Mouse (Mus musculus) forebrain, embryonic 14.5 days (tissue): ENCODE data around the gene Tbc1d10b. TPM values are rescaled to one million over a fixed set of nuclear protein-coding genes. Genes with fewer than 3 reads are reported as not detected.
"Not testable (repeated sequence)": the region's sequence is repeated elsewhere in the genome, so short reads cannot be mapped to it uniquely, and the experiment has no call there.

ENCODE experiments used
- ATAC-seq: fragments of 200-750 bp; cut with Nextera tagmentation; 2 replicates; pipeline ENCODE4 v1.8.0; 2017; ENCODE audit warnings: mild to moderate bottlenecking, moderate library complexity
- DNase-seq: peaks from one replicate; pipeline ENCODE4 v3.0.0-alpha.2; 2015; ENCODE audit warnings: low spot score
- H3K27ac ChIP-seq: fragments of 300-500 bp; sonication (generic); 2 replicates; pipeline ENCODE4 v1.5.1; 2014; ENCODE audit warnings: low read depth, mild to moderate bottlenecking, control low read depth, low read length, moderate library complexity
- H3K27me3 ChIP-seq: fragments of 300-500 bp; sonication (generic); replicated peaks from 2 replicates; pipeline ENCODE4 v1.6.1; 2014; ENCODE audit warnings: low read length, control low read depth, mixed read lengths; ENCODE audit not compliant: control insufficient read depth, insufficient read depth
- H3K36me3 ChIP-seq: fragments of 300-500 bp; sonication (generic); 2 replicates; pipeline ENCODE4 v1.6.1; 2014; ENCODE audit warnings: low read length, control low read depth; ENCODE audit not compliant: control insufficient read depth, insufficient read depth
- H3K4me1 ChIP-seq: fragments of 300-500 bp; sonication (generic); 2 replicates; pipeline ENCODE4 v1.6.1; 2014; ENCODE audit warnings: antibody characterized with exemption, low read length, control low read depth; ENCODE audit not compliant: control insufficient read depth, insufficient read depth
- H3K4me2 ChIP-seq: fragments of 300-500 bp; sonication (generic); 2 replicates; pipeline ENCODE4 v1.6.1; 2014; ENCODE audit warnings: mild to moderate bottlenecking, control low read depth, low read length
- H3K4me3 ChIP-seq: fragments of 300-500 bp; sonication (generic); 2 replicates; pipeline ENCODE4 v1.5.1; 2014; ENCODE audit warnings: low read depth, low read length, control low read depth
- H3K9ac ChIP-seq: fragments of 300-500 bp; sonication (generic); 2 replicates; pipeline ENCODE4 v1.6.1; 2014; ENCODE audit warnings: mild to moderate bottlenecking, low read length, control low read depth, moderate library complexity
- H3K9me3 ChIP-seq: fragments of 300-500 bp; sonication (generic); replicated peaks from 2 replicates; pipeline ENCODE4 v1.6.1; 2016; ENCODE audit warnings: low read length, control low read depth, mixed read lengths; ENCODE audit not compliant: control insufficient read depth
- WGBS: fragments of 180-500 bp; shearing (Covaris S2); extraction: QIAGEN DNeasy Blood & Tissue Kit; methylation state at CpG from one replicate; pipeline ENCODE4 v1.1.7; 2014; 5-methylcytosine and 5-hydroxymethylcytosine counted together
- polyA plus RNA-seq: library from polyadenylated mRNA; unstranded; fragments of >200 nt; fragmentation: Nextera tagmentation; extraction: Ambion mirVana; gene quantifications from 2 replicates; pipeline ENCODE4 v1.2.1, GENCODE M21; 2014

Tbc1d10b gene
- polyA plus RNA-seq, 1 experiment from 2014 or later = 13.7 TPM

- DNase-seq = peak; percentile 28
- H3K27ac ChIP-seq = no peak overlapping the region
These were observed 22.7 kb downstream of the Tbc1d10b start for GRCm38 (mm10) chr7:127185601-127186000.

GRCm38 (mm10) chr7:127184720-127185119 is 23.5 kb downstream of the Tbc1d10b start:
- WGBS = 55% methylated on average over 1 of the region's 1 CpGs
- Histone ChIP-seq H3K27ac (no peak overlapping the region), H3K4me2 (no peak overlapping the region), H3K4me1 (no peaks in the 10 kb centered on the region), H3K4me3 (no peak overlapping the region), H3K9me3 (no peaks in the 10 kb centered on the region), H3K27me3 (no peaks in the 10 kb centered on the region), H3K36me3 (no peaks in the 10 kb centered on the region), H3K9ac (no peak overlapping the region)
- DNase-seq (no peak), ATAC-seq (no peak)

More at GRCm38 (mm10) chr7:127185601-127186000, 22.7 kb downstream of the Tbc1d10b start:
- 80% methylated on average over 3 of the region's 3 CpGs for WGBS
- Histone ChIP-seq H3K9ac (no peak overlapping the region), H3K9me3 (no peaks in the 10 kb centered on the region), H3K4me1 (no peaks in the 10 kb centered on the region), H3K4me3 (no peak overlapping the region), H3K36me3 (0 out of 2 replicates have a peak, but pooled peaks cover 3% of the 10 kb centered on the region), H3K4me2 (no peak overlapping the region), H3K27me3 (no peaks in the 10 kb centered on the region)
- no peak for ATAC-seq

GRCm38 (mm10) chr7:127183828-127184227 is 24.4 kb downstream of the Tbc1d10b start:
- DNase-seq = no peak
- Histone ChIP-seq H3K9ac (no peak overlapping the region), H3K4me2 (no peak overlapping the region), H3K4me3 (no peak overlapping the region), H3K9me3 (no peaks in the 10 kb centered on the region), H3K27me3 (no peaks in the 10 kb centered on the region), H3K36me3 (no peaks in the 10 kb centered on the region), H3K4me1 (no peaks in the 10 kb centered on the region), H3K27ac (no peak overlapping the region)
- 77% methylated on average over 6 of the region's 6 CpGs for WGBS
- ATAC-seq = no peak

- Histone ChIP-seq H3K27me3 (no peaks in the 10 kb centered on the region), H3K4me2 (no peak overlapping the region), H3K9ac (no peak overlapping the region), H3K4me3 (no peak overlapping the region), H3K27ac (no peak overlapping the region), H3K36me3 (no peaks in the 10 kb centered on the region), H3K4me1 (no peaks in the 10 kb centered on the region), H3K9me3 (no peaks in the 10 kb centered on the region)
- WGBS = 79% methylated on average over 8 of the region's 8 CpGs
- ATAC-seq (no peak), DNase-seq (no peak)
These were observed 24.9 kb downstream of the Tbc1d10b start for GRCm38 (mm10) chr7:127183345-127183744.

GRCm38 (mm10) chr7:127181724-127182123 is 26.5 kb downstream of the Tbc1d10b start:
- not testable (repeated sequence) for H3K9ac ChIP-seq, H3K4me3 ChIP-seq, ATAC-seq, H3K4me2 ChIP-seq, H3K9me3 ChIP-seq, H3K4me1 ChIP-seq, DNase-seq, H3K27me3 ChIP-seq, H3K27ac ChIP-seq, H3K36me3 ChIP-seq
- WGBS = 34% methylated on average over 3 of the region's 3 CpGs

- H3K4me2 ChIP-seq = no peak overlapping the region
- no peaks in the 10 kb centered on the region for H3K4me1 ChIP-seq
- no peak overlapping the region for H3K4me3 ChIP-seq
- H3K27me3 ChIP-seq = no peaks in the 10 kb centered on the region
- H3K36me3 ChIP-seq = no peaks in the 10 kb centered on the region
- no peak for DNase-seq
- no peak overlapping the region for H3K27ac ChIP-seq
- H3K9ac ChIP-seq = no peak overlapping the region
- no peak for ATAC-seq
- 76% methylated on average over 2 of the region's 2 CpGs for WGBS
- no peaks in the 10 kb centered on the region for H3K9me3 ChIP-seq
These were observed 27.5 kb downstream of the Tbc1d10b start for GRCm38 (mm10) chr7:127180783-127181182.

- no peaks in the 10 kb centered on the region for H3K27me3 ChIP-seq
- 0 out of 2 replicates have a peak, but pooled peaks cover 3% of the 10 kb centered on the region for H3K9me3 ChIP-seq
- H3K27ac ChIP-seq = no peak overlapping the region
- no peak overlapping the region for H3K4me2 ChIP-seq
- ATAC-seq (no peak), DNase-seq (no peak)
- WGBS = 69% methylated on average over 4 of the region's 4 CpGs
- no peaks in the 10 kb centered on the region for H3K4me1 ChIP-seq
- no peak overlapping the region for H3K4me3 ChIP-seq
- H3K36me3 ChIP-seq = no peaks in the 10 kb centered on the region
- no peak overlapping the region for H3K9ac ChIP-seq
These were observed 31.3 kb downstream of the Tbc1d10b start for GRCm38 (mm10) chr7:127176937-127177336.

GRCm38 (mm10) chr7:127166501-127166900 is 41.8 kb downstream of the Tbc1d10b start:
- no peaks in the 10 kb centered on the region for H3K4me1 ChIP-seq
- H3K9me3 ChIP-seq = no peaks in the 10 kb centered on the region
- H3K27me3 ChIP-seq = no peaks in the 10 kb centered on the region
- no peak overlapping the region for H3K9ac ChIP-seq
- WGBS = 94% methylated on average over 5 of the region's 5 CpGs
- no peak overlapping the region for H3K4me2 ChIP-seq
- H3K36me3 ChIP-seq = no peaks in the 10 kb centered on the region
- H3K27ac ChIP-seq = no peak overlapping the region
- DNase-seq = no peak
- no peak for ATAC-seq
- no peak overlapping the region for H3K4me3 ChIP-seq

- no peak overlapping the region for H3K9ac ChIP-seq
- WGBS = 84% methylated on average over 12 of the region's 12 CpGs
These were observed 42.4 kb downstream of the Tbc1d10b start for GRCm38 (mm10) chr7:127165607-127166493.

More at GRCm38 (mm10) chr7:127165607-127166493, 42.4 kb downstream of the Tbc1d10b start:
- no peak for DNase-seq
- H3K4me1 ChIP-seq = no peaks in the 10 kb centered on the region
- no peak for ATAC-seq
- no peaks in the 10 kb centered on the region for H3K36me3 ChIP-seq
- no peaks in the 10 kb centered on the region for H3K9me3 ChIP-seq
- no peaks in the 10 kb centered on the region for H3K27me3 ChIP-seq
- H3K27ac ChIP-seq = no peak overlapping the region
- H3K4me3 ChIP-seq = no peak overlapping the region
- H3K4me2 ChIP-seq = no peak overlapping the region
